Mouse (Mus musculus): Measurements from ENCODE around the gene Glrx2. TPM values are rescaled to one million over a fixed set of nuclear protein-coding genes. Genes with fewer than 3 reads are reported as not detected.

Glrx2 gene
- polyA plus RNA-seq (2017; shearing (Covaris generic)) = 10 to 100 TPM; 58.1 to 78.5 TPM

GRCm38 (mm10) chr1:143716038-143716437 lies at the start of gene Glrx2:
Gene Glrx2, plus strand, starts transcription at chr1:143716338.

GRCm38 (mm10) chr1:143702741-143703262 lies 13.3 kb upstream of the Glrx2 start, which contains the start of gene Cdc73:
Gene Cdc73, minus strand, starts transcription at chr1:143702893.

DNA sequence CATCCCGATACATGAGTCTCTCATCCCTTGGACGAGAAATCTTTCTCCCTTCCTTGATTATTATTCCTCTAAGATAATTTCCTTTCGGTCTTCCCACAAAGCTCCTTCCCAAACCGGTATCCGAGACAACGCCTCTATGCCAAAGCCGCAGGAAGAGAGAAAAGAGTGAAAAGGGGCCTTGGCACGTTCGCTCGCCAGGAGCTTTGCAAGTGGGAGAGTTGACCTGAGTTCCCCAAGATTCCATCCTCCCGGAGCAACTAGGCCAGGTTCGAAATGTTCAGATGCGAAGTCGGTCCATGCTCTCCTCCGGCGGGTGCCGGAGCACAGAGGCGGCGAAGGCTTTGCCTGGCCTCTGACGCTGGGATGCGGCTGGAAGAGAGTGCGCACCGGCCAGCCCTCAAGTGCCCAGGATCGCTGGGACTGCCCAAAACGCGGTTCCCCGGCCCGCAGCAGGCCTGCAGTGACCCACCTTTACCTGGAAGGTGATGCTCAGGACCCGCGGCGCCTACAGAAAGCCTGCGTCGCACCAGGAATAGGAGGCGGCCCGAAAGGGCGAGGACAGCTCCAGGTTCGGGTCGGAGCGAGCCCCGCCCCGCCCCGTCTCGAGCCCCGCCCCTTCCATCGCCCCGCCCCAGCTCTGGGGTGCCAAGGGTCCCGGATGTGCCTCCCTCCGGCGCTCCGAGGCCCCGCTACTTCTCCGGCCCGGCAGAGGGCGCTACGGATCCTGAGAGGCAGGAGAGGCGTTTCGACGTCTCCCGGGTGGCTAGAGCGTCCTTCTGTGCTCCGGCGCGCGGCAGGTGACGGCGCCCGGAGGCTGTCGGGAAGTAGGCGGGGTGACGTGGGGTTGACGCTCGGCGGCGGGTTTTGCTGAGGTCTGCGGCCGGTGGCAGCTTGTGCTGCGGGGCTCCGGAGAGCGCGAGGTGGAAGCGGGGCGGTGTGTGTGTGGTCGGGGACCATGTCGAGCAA lies 60.6 kb downstream of the Glrx2 start, which contains the start of the genes Trove2 and Uchl5:
TSS of gene Trove2 (minus strand) at position 623 of the 966 bp plus-strand sequence.
TSS of gene Uchl5 (plus strand) at position 827 of the 966 bp plus-strand sequence.

Other genes starting within 250 kb of the Glrx2 start
- gene B3galt2, start 75.7 kb upstream of the Glrx2 start, polyA plus RNA-seq (2017; shearing (Covaris generic)) = under 1 TPM; 0.18 to 0.36 TPM
- gene Cdc73, start 13.4 kb upstream of the Glrx2 start, polyA plus RNA-seq (2017; shearing (Covaris generic)) = 10 to 100 TPM; 75.1 to 75.3 TPM
- 1 to 10 TPM; 6.2 to 6.9 TPM for gene Trove2, start 60.7 kb downstream of the Glrx2 start, polyA plus RNA-seq (2017; shearing (Covaris generic))
- 10 to 100 TPM; 52.7 to 72.8 TPM for gene Uchl5, start 60.9 kb downstream of the Glrx2 start, polyA plus RNA-seq (2017; shearing (Covaris generic))

Measured in inflammation-experienced regulatory T-cells (primary cell).